Mouse (Mus musculus) midbrain, postnatal 0 days (tissue): Measurements from ENCODE around the gene Med21. TPM values are rescaled to one million over a fixed set of nuclear protein-coding genes. Genes with fewer than 3 reads are reported as not detected.

ENCODE experiments used
- ATAC-seq: fragments of 200-750 bp; cut with Nextera tagmentation; 2 replicates; pipeline ENCODE4 v1.8.0; 2017; ENCODE audit warnings: moderate number of reproducible peaks, mild to moderate bottlenecking, moderate TSS enrichment, moderate library complexity; ENCODE audit not compliant: low FRiP score
- DNase-seq: peaks from one replicate; pipeline ENCODE4 v3.0.0-alpha.2; 2015; ENCODE audit warnings: low spot score
- H3K27ac ChIP-seq: fragments of 300-500 bp; sonication (generic); 2 replicates; pipeline ENCODE4 v1.5.1; 2014; ENCODE audit warnings: low read depth, mild to moderate bottlenecking, low read length, mixed read lengths
- H3K27me3 ChIP-seq: fragments of 300-500 bp; sonication (generic); 2 replicates; pipeline ENCODE4 v1.6.1; 2014; ENCODE audit warnings: low read length, control low read depth, mixed read lengths; ENCODE audit not compliant: insufficient read depth
- H3K36me3 ChIP-seq: fragments of 300-500 bp; sonication (generic); 2 replicates; pipeline ENCODE4 v1.6.1; 2014; ENCODE audit warnings: low read length, control low read depth, mixed read lengths; ENCODE audit not compliant: insufficient read depth
- H3K4me1 ChIP-seq: fragments of 300-500 bp; sonication (generic); 2 replicates; pipeline ENCODE4 v1.6.1; 2014; ENCODE audit warnings: mild to moderate bottlenecking, control low read depth, antibody characterized with exemption, low read length, mixed read lengths; ENCODE audit not compliant: insufficient read depth
- H3K4me2 ChIP-seq: fragments of 300-500 bp; sonication (generic); 2 replicates; pipeline ENCODE4 v1.6.1; 2014; ENCODE audit warnings: low read depth, mild to moderate bottlenecking, low read length, mixed read lengths; ENCODE audit not compliant: poor library complexity, severe bottlenecking
- H3K4me3 ChIP-seq: fragments of 300-500 bp; sonication (generic); 2 replicates; pipeline ENCODE4 v1.5.1; 2014; ENCODE audit warnings: low read depth, mild to moderate bottlenecking, low read length, moderate library complexity
- H3K9ac ChIP-seq: fragments of 300-500 bp; sonication (generic); replicated peaks from 2 replicates; pipeline ENCODE4 v1.6.1; 2014; ENCODE audit warnings: mild to moderate bottlenecking, low read length, moderate library complexity, mixed read lengths; ENCODE audit not compliant: poor library complexity, severe bottlenecking
- H3K9me3 ChIP-seq: fragments of 300-500 bp; sonication (generic); 2 replicates; pipeline ENCODE4 v1.6.1; 2016; ENCODE audit warnings: low read length, control low read depth
- CTCF ChIP-seq: IDR thresholded peaks from 2 replicates; pipeline ENCODE4 v1.5.1; 2016; ENCODE audit warnings: antibody characterized with exemption, mild to moderate bottlenecking
- WGBS: fragments of 180-500 bp; shearing (Covaris S2); extraction: QIAGEN DNeasy Blood & Tissue Kit; methylation state at CpG from one replicate; pipeline ENCODE4 v1.1.7; 2014; 5-methylcytosine and 5-hydroxymethylcytosine counted together
- polyA plus RNA-seq: library from polyadenylated mRNA; unstranded; fragments of >200 nt; fragmentation: Nextera tagmentation; extraction: Ambion mirVana; gene quantifications from 2 replicates; pipeline ENCODE4 v1.2.1, GENCODE M21; 2015
- total RNA-seq: library from RNA; depleted of rRNA; stranded (reverse); fragments of >200 nt; gene quantifications from 2 replicates; pipeline ENCODE4 v1.2.3, GENCODE M21; 2014

Med21 gene
- total and polyA plus RNA-seq, 2 experiments from 2014 or later = 34.6 to 101 TPM

DNA sequence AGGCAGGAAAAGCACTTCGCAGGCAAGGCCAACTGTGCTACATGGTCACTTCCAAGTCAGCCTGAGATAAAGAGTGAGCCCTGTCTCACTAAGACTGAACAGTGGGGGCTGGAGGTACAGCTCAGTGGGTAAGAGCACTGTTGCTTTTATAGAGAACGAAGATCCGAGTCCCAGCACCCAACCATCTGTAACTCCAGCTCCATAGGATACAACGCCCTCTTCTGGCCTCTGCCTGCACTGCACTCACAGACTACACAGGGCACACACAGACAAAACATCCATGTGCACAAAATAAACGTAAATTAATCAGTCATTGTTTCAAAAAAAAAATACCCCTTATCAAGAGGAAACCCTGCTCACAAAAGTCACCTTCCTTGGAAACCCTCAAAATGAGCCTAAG lies 28.4 kb upstream of the Med21 start:
- H3K9me3 ChIP-seq = no peaks in the 10 kb centered on the region
- no peak for TF ChIP-seq CTCF
- no peaks in the 10 kb centered on the region for H3K4me1 ChIP-seq
- H3K4me2 ChIP-seq = no peak overlapping the region
- ATAC-seq (no peak), DNase-seq (no peak)
- no peak overlapping the region for H3K4me3 ChIP-seq
- no peaks in the 10 kb centered on the region for H3K27me3 ChIP-seq
- no peak overlapping the region for H3K27ac ChIP-seq
- H3K36me3 ChIP-seq = peaks cover 65% of the 10 kb centered on the region
- WGBS = 91% methylated on average over 5 of the region's 5 CpGs
- no peak overlapping the region for H3K9ac ChIP-seq

DNA sequence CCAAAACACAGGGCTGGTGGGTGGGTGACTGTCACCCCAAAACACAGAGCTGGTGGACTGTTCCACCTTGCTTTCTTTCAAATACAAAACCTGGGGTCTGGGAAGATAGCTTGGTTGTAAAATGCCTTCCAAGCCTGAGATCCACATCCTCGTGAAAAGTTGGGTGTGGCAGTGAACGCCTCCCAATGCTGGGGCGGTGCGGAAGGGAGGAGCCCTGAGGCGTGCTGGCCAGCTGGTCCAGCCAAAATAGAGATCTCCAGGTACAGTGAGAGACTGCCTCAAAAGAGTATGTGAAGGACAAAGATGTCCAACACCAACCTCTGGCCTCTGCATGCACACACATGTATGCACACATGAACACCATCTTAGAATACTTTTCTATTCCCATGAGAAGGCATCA lies 27.8 kb upstream of the Med21 start:
- H3K4me3 ChIP-seq = no peak overlapping the region
- ATAC-seq (no peak), DNase-seq (no peak)
- no peak overlapping the region for H3K9ac ChIP-seq
- TF ChIP-seq CTCF = no peak
- no peak overlapping the region for H3K4me2 ChIP-seq
- peaks cover 60% of the 10 kb centered on the region for H3K36me3 ChIP-seq
- no peaks in the 10 kb centered on the region for H3K9me3 ChIP-seq
- H3K4me1 ChIP-seq = no peaks in the 10 kb centered on the region
- H3K27me3 ChIP-seq = no peaks in the 10 kb centered on the region
- H3K27ac ChIP-seq = no peak overlapping the region
- 97% methylated on average over 5 of the region's 5 CpGs for WGBS

GRCm38 (mm10) chr6:146615891-146616290 lies 26.5 kb upstream of the Med21 start:
- WGBS = 92% methylated on average over 8 of the region's 8 CpGs
- Histone ChIP-seq H3K4me3 (no peak overlapping the region), H3K36me3 (peaks cover 56% of the 10 kb centered on the region), H3K9ac (no peak overlapping the region), H3K27me3 (no peaks in the 10 kb centered on the region), H3K9me3 (no peaks in the 10 kb centered on the region), H3K4me2 (no peak overlapping the region), H3K27ac (no peak overlapping the region), H3K4me1 (no peaks in the 10 kb centered on the region)
- ATAC-seq (no peak), DNase-seq (no peak)
- no peak for TF ChIP-seq CTCF

- H3K4me1 ChIP-seq = no peaks in the 10 kb centered on the region
- no peak overlapping the region for H3K4me3 ChIP-seq
- no peaks in the 10 kb centered on the region for H3K9me3 ChIP-seq
- H3K36me3 ChIP-seq = peaks cover 56% of the 10 kb centered on the region
- no peaks in the 10 kb centered on the region for H3K27me3 ChIP-seq
- WGBS = 92% methylated on average over 2 of the region's 2 CpGs
- H3K9ac ChIP-seq = no peak overlapping the region
- DNase-seq = no peak
- no peak overlapping the region for H3K4me2 ChIP-seq
- no peak for ATAC-seq
- TF ChIP-seq CTCF = no peak
- H3K27ac ChIP-seq = no peak overlapping the region
Observed at GRCm38 (mm10) chr6:146616670-146617069, 25.7 kb upstream of the Med21 start.

DNA sequence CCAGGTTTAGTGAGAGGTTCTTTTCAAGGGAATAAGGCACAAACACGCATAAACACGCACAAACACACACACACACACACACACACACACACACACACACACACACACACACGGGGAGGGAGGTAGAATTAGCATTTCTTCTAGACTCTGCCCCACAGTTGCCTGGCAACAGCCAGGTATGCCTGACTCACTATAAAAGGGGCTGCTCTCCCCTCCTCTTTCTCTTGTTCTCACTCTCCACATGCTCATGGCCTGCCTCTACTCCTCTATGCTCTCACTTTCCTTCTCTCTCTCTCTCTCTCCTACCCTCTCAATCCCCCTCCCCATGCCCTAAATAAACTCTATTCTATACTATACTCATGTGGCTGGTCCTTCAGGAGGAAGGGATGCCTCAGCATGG lies 14.2 kb upstream of the Med21 start:
- DNase-seq (no peak), ATAC-seq (peak; percentile 74)
- no peak overlapping the region for H3K4me2 ChIP-seq
- TF ChIP-seq CTCF = no peak
- WGBS = 67% methylated on average over 3 of the region's 3 CpGs
- no peak overlapping the region for H3K4me3 ChIP-seq
- no peak overlapping the region for H3K27ac ChIP-seq
- H3K9ac ChIP-seq = no peak overlapping the region
- H3K4me1 ChIP-seq = peaks cover 2% of the 10 kb centered on the region; the same call in 1 of the 2 replicates
- no peaks in the 10 kb centered on the region for H3K9me3 ChIP-seq
- peaks cover under 1% of the 10 kb centered on the region; the same call in 1 of the 2 replicates for H3K36me3 ChIP-seq
- H3K27me3 ChIP-seq = no peaks in the 10 kb centered on the region

DNA sequence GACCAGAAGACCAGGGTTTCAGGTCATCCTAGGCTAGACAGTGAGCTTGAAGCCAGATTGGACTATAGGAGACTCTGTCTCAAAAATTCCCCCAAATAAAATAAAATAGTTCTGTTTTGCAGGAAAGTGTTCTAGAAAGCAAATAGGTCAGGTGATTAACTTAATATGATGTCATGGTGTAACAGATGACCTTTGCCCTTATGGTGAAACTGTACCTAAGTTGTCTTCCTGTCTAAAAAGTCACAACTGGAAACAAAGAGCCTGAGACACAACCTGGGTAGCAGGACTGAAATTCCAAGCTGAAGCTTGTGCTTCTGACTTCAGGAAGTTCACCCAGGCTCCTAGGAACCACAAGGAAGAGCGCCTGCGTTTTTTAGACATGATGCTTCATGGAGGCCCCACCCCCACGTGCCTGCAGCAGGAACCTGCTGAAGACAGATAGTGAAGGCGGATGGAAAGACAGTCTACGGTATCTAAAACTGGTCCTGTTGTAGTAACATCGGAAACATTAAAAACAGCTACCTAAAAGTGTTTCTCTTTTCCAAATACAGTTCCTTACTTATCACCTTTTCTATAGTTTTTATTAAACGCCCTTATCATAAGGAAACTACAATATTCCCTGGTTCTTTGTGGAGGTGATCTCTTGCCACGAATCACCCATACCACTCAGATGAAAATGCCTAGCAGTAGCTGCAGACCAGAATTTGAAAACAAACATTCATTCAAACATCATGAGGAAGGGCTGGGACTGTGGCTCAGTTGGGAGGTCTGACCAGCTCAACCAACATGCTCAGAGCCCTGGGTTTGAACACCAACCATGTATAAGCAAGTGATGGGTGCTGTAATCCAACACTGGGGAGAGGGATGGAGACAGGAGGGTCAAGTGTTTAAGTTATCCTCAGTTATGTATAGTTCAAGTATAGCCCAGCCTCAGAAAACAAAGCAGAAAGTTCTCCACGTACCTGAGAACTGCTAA lies 12.3 kb upstream of the Med21 start:
- 84% methylated on average over 9 of the region's 9 CpGs for WGBS
- H3K4me1 ChIP-seq = peaks cover 3% of the 10 kb centered on the region; the same call in 1 of the 2 replicates
- no peaks in the 10 kb centered on the region for H3K9me3 ChIP-seq
- no peak overlapping the region for H3K4me2 ChIP-seq
- no peak for TF ChIP-seq CTCF
- H3K4me3 ChIP-seq = no peak overlapping the region
- H3K9ac ChIP-seq = no peak overlapping the region
- H3K27ac ChIP-seq = no peak overlapping the region
- no peak for ATAC-seq
- no peak for DNase-seq
- no peaks in the 10 kb centered on the region for H3K27me3 ChIP-seq
- H3K36me3 ChIP-seq = no peaks in the 10 kb centered on the region
